Mouse (Mus musculus): Measurements from ENCODE around the gene Fry.

DNA sequence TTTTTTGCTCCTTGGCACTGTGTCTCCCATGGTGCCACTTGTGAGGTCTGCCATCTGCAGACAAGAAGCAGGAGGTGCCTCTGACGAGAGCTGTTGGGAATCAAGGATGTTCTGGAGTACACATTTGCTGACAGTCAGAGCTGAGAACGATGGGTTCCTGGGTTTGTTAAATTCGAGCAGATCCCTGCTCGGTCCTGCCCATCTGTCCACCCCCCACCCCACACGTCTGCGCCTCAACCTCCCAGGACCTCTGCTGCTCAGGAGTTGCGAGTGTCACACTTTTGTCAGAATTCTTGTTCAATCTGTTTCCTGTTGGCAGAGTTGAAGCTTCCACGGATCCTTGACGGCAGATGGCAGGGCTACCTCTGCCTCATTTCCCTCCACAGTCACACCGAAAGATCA is 34.4 kb downstream of the Fry start:
- TF ChIP-seq POLR2A (IDR thresholded peaks at IDR 0.05; ENCODE audit: insufficient read depth, low read depth, low read length) (no peak), CTCF (IDR thresholded peaks at IDR 0.05) (peak; percentile 48), EP300 (IDR thresholded peaks at IDR 0.05; ENCODE audit: insufficient read depth, low read depth, low read length) (no peak)
